ENCODE assay signal across 8 mouse cellular contexts in genomic region chr10:80405481-80406173, GRCm38 (mm10). TPM values are rescaled to one million over a fixed set of nuclear protein-coding genes. Genes with fewer than 3 reads are reported as not detected.
A peak's percentile ranks its signal among the peaks of the same experiment; 100 is the strongest.
DNase-seq lines count a peak whose midpoint lies in the region; ATAC-seq and TF ChIP-seq lines count a peak whose summit lies in the region.

No protein-coding gene starts in this region.

- peak overlapping the region; percentile 72 for H3K9ac ChIP-seq in intestine, embryonic 15.5 days
- peak overlapping the region; percentile 78 for H3K9ac ChIP-seq in neural tube, embryonic 15.5 days (replicated peaks)

- no peaks in the 10 kb centered on the region for H3K27me3 ChIP-seq in intestine, embryonic 15.5 days (replicated peaks)
- no peaks in the 10 kb centered on the region for H3K27me3 ChIP-seq in neural tube, embryonic 15.5 days (replicated peaks)

- DNase-seq in left cerebral cortex, adult 2 months (ENCODE audit: extremely low spot score in 1 of 2, low spot score in 2 of 2) = no peak
- no peak for DNase-seq in left cerebral cortex, adult 8-10 months (ENCODE audit: low spot score in 2 of 2)
- no peak for DNase-seq in embryo, embryonic 10.5 days (ENCODE audit: low spot score)
- no peak for DNase-seq in frontal cortex, postnatal 36 days (ENCODE audit: low spot score in 2 of 2)

- ATAC-seq in intestine, embryonic 15.5 days = no peak
- ATAC-seq in neural tube, embryonic 15.5 days (ENCODE audit: low FRiP score) = no peak
- ATAC-seq in megakaryocyte-erythroid progenitor cell, adult 5-6 weeks (replicated peaks; ENCODE audit: low FRiP score, low TSS enrichment, poor library complexity, severe bottlenecking) = no peak

- intact Hi-C loops in left cerebral cortex, adult 2 months (cut with DNase I) = loop anchor here (1.0 kb wide), 1 partner anchor 28 kb away; the partner anchor contains the start of gene Tcf3

- H3K36me3 ChIP-seq in intestine, embryonic 15.5 days = peaks cover 41% of the 10 kb centered on the region
- peaks cover 51% of the 10 kb centered on the region for H3K36me3 ChIP-seq in neural tube, embryonic 15.5 days

- H3K27ac ChIP-seq in left cerebral cortex, adult 2 months = no peak overlapping the region
- H3K27ac ChIP-seq in cortical plate, adult 2 months (ENCODE audit: insufficient read depth, low read length) = no peak overlapping the region
- H3K27ac ChIP-seq in intestine, embryonic 15.5 days = no peak overlapping the region
- peak overlapping the region; percentile 88 for H3K27ac ChIP-seq in neural tube, embryonic 15.5 days (replicated peaks)

- H3K4me2 ChIP-seq in intestine, embryonic 15.5 days (replicated peaks) = peak overlapping the region; percentile 85
- peak overlapping the region; percentile 95 for H3K4me2 ChIP-seq in neural tube, embryonic 15.5 days

- H3K9me3 ChIP-seq in intestine, embryonic 15.5 days = no peaks in the 10 kb centered on the region
- H3K9me3 ChIP-seq in neural tube, embryonic 15.5 days (replicated peaks) = no peaks in the 10 kb centered on the region

- H3K4me3 ChIP-seq in left cerebral cortex, adult 2 months = peak overlapping the region; percentile 87
- H3K4me3 ChIP-seq in cortical plate, adult 2 months (ENCODE audit: insufficient read depth, low read length) = peak overlapping the region; percentile 72
- peak overlapping the region; percentile 75 for H3K4me3 ChIP-seq in intestine, embryonic 15.5 days (replicated peaks)
- H3K4me3 ChIP-seq in neural tube, embryonic 15.5 days (replicated peaks) = peak overlapping the region; percentile 62

- peaks cover 9% of the 10 kb centered on the region for H3K4me1 ChIP-seq in cortical plate, adult 2 months (ENCODE audit: control insufficient read depth, insufficient read depth, low read length)
- H3K4me1 ChIP-seq in intestine, embryonic 15.5 days (replicated peaks) = peaks cover 26% of the 10 kb centered on the region
- H3K4me1 ChIP-seq in neural tube, embryonic 15.5 days = peaks cover 32% of the 10 kb centered on the region

- peak; percentile 5; the same call in 1 of the 2 replicates for TF ChIP-seq CTCF in left cerebral cortex, adult 2 months (IDR thresholded peaks at IDR 0.05)
- TF ChIP-seq CTCF in cortical plate, adult 2 months (IDR thresholded peaks at IDR 0.05; ENCODE audit: extremely low read depth, insufficient read depth, low read length) = 0 out of 2 replicates have a peak, but pooled peaks have one; percentile 13

- no peak for TF ChIP-seq POLR2A in cortical plate, adult 2 months (IDR thresholded peaks at IDR 0.05; ENCODE audit: extremely low read depth, insufficient read depth, low read length)

- 54% methylated on average over 10 of the region's 10 CpGs for whole genome bisulfite sequencing in intestine, embryonic 15.5 days
- WGBS in neural tube, embryonic 15.5 days = 56% methylated on average over 10 of the region's 10 CpGs

RNA-seq across cellular contexts. Expression of gene Uqcr11, which starts 1.0 kb away (rescaled TPM):
- total RNA-seq in left cerebral cortex, adult 2 months (2021) = 100 to 1,000 TPM; 373 to 394 TPM
- total RNA-seq in left cerebral cortex, adult 8-10 months (2022) = 100 to 1,000 TPM; 332 to 408 (median 366) TPM
- 1,456 and 1,595 TPM in 2 replicates for polyA plus RNA-seq in cortical plate, adult 2 months (2012; rRNA removed)
- polyA plus RNA-seq in intestine, embryonic 15.5 days (2015; fragmentation: Nextera tagmentation; extraction: Ambion mirVana) = 890 and 1,161 TPM in 2 replicates
- 731 and 790 TPM in 2 replicates for polyA plus RNA-seq in neural tube, embryonic 15.5 days (2015; fragmentation: Nextera tagmentation; extraction: Ambion mirVana)
- 485 and 702 TPM in 2 replicates for total RNA-seq in megakaryocyte-erythroid progenitor cell, adult 5-6 weeks (2014; fragmentation: Nextera tagmentation)
- 241 and 254 TPM in 2 replicates for total RNA-seq in megakaryocyte-erythroid progenitor cell, adult 5-6 weeks (2017)

RNA-seq across cellular contexts. Expression of gene Mbd3, which starts 6.3 kb away (rescaled TPM):
- total RNA-seq in left cerebral cortex, adult 2 months (2021) = 100 to 1,000 TPM; 139 to 150 TPM
- 100 to 1,000 TPM; 146 to 152 (median 149) TPM for total RNA-seq in left cerebral cortex, adult 8-10 months (2022)
- 186 and 210 TPM in 2 replicates for polyA plus RNA-seq in cortical plate, adult 2 months (2012; rRNA removed)
- 180 and 201 TPM in 2 replicates for polyA plus RNA-seq in intestine, embryonic 15.5 days (2015; fragmentation: Nextera tagmentation; extraction: Ambion mirVana)
- polyA plus RNA-seq in neural tube, embryonic 15.5 days (2015; fragmentation: Nextera tagmentation; extraction: Ambion mirVana) = 195 and 209 TPM in 2 replicates
- 105 and 113 TPM in 2 replicates for total RNA-seq in megakaryocyte-erythroid progenitor cell, adult 5-6 weeks (2014; fragmentation: Nextera tagmentation)
- total RNA-seq in megakaryocyte-erythroid progenitor cell, adult 5-6 weeks (2017) = 80.0 and 93.8 TPM in 2 replicates

RNA-seq across cellular contexts. Expression of gene Mex3d, which starts 18.2 kb away (rescaled TPM):
- 10 to 100 TPM; 19.2 to 20.6 TPM for total RNA-seq in left cerebral cortex, adult 2 months (2021)
- total RNA-seq in left cerebral cortex, adult 8-10 months (2022) = 10 to 100 TPM; 18.9 to 20.3 (median 19.6) TPM
- 13.8 and 14.3 TPM in 2 replicates for polyA plus RNA-seq in cortical plate, adult 2 months (2012; rRNA removed)
- polyA plus RNA-seq in intestine, embryonic 15.5 days (2015; fragmentation: Nextera tagmentation; extraction: Ambion mirVana) = 5.5 and 6.9 TPM in 2 replicates
- 9.1 and 14.0 TPM in 2 replicates for polyA plus RNA-seq in neural tube, embryonic 15.5 days (2015; fragmentation: Nextera tagmentation; extraction: Ambion mirVana)
- 8.0 and 9.1 TPM in 2 replicates for total RNA-seq in megakaryocyte-erythroid progenitor cell, adult 5-6 weeks (2014; fragmentation: Nextera tagmentation)
- 13.0 and 14.7 TPM in 2 replicates for total RNA-seq in megakaryocyte-erythroid progenitor cell, adult 5-6 weeks (2017)

RNA-seq across cellular contexts. Expression of gene Tcf3, which starts 27.8 kb away (rescaled TPM):
- total RNA-seq in left cerebral cortex, adult 2 months (2021) = 10 to 100 TPM; 28.9 to 30.1 TPM
- 10 to 100 TPM; 27.7 to 32.6 (median 31.4) TPM for total RNA-seq in left cerebral cortex, adult 8-10 months (2022)
- 25.5 and 26.0 TPM in 2 replicates for polyA plus RNA-seq in cortical plate, adult 2 months (2012; rRNA removed)
- 91.7 and 94.2 TPM in 2 replicates for polyA plus RNA-seq in intestine, embryonic 15.5 days (2015; fragmentation: Nextera tagmentation; extraction: Ambion mirVana)
- 33.4 and 51.7 TPM in 2 replicates for polyA plus RNA-seq in neural tube, embryonic 15.5 days (2015; fragmentation: Nextera tagmentation; extraction: Ambion mirVana)
- total RNA-seq in megakaryocyte-erythroid progenitor cell, adult 5-6 weeks (2014; fragmentation: Nextera tagmentation) = 154 and 175 TPM in 2 replicates
- total RNA-seq in megakaryocyte-erythroid progenitor cell, adult 5-6 weeks (2017) = 57.9 and 99.8 TPM in 2 replicates

RNA-seq across cellular contexts. Expression of gene Plk5, which starts 49.4 kb away (rescaled TPM):
- total RNA-seq in left cerebral cortex, adult 2 months (2021) = 10 to 100 TPM; 27.3 to 37.9 TPM
- total RNA-seq in left cerebral cortex, adult 8-10 months (2022) = 10 to 100 TPM; 27.8 to 29.4 (median 28.7) TPM
- 36.3 and 40.3 TPM in 2 replicates for polyA plus RNA-seq in cortical plate, adult 2 months (2012; rRNA removed)
- 0.32 and 0.63 TPM in 2 replicates for polyA plus RNA-seq in intestine, embryonic 15.5 days (2015; fragmentation: Nextera tagmentation; extraction: Ambion mirVana)
- polyA plus RNA-seq in neural tube, embryonic 15.5 days (2015; fragmentation: Nextera tagmentation; extraction: Ambion mirVana) = 3.9 and 6.1 TPM in 2 replicates
- total RNA-seq in megakaryocyte-erythroid progenitor cell, adult 5-6 weeks (2014; fragmentation: Nextera tagmentation) = 0.79 TPM in 1 of 2 replicates, not detected in the other
- not detected in 2 replicates for total RNA-seq in megakaryocyte-erythroid progenitor cell, adult 5-6 weeks (2017)
